Mouse (Mus musculus) skeletal muscle tissue, adult 2 months (tissue): ENCODE results near the gene Akr1d1.

Experiments
- DNase-seq: peaks from one replicate; pipeline ENCODE4 v3.0.0-alpha.2; 2012; ENCODE audit warnings: low read depth, low spot score

Akr1d1 gene

DNA sequence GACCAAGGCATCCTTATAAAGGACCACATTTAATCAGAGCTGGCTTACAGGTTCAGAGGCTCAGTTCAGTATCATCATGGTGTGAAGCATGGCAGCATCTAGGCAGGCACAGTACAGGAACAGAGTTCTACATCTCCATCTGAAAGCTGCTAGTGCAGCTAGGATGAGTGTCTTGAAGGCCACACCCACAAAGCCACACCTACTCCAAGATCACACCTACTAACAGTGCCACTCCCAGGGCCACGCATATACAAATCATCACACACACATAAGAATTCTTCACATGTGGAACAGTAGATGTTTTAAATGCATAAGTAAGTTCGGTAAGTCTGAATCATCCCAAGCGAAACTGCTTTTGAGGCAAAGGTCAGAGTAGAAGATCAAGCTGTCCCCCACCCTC lies 33.9 kb downstream of the Akr1d1 start:
- no peak for DNase-seq

GRCm38 (mm10) chr6:37567363-37567762 lies 37.4 kb downstream of the Akr1d1 start:
- no peak for DNase-seq

- no peak for DNase-seq
Measured at GRCm38 (mm10) chr6:37571939-37572338, 42.0 kb downstream of the Akr1d1 start.

GRCm38 (mm10) chr6:37572935-37573334 lies 43.0 kb downstream of the Akr1d1 start:
- DNase-seq = no peak

DNA sequence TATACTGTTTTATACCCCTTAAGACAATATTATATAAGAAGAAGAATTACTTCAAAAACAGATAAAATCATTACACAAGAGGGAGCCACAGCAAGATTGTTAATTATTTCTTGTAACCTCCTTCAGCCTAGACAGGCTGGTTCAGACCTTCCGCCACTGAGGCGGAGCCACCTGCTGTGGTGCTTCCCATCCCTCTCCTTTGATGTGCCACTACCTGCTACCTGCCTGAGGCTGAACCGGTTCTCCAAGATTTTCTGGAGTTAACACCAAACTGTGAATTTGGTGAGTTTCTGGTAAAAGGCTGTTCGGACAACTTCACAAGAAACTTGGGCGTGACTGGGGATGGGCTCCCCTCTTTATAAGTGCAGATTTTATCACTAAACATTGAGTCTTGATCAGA lies 50.5 kb downstream of the Akr1d1 start:
- no peak for DNase-seq

DNA sequence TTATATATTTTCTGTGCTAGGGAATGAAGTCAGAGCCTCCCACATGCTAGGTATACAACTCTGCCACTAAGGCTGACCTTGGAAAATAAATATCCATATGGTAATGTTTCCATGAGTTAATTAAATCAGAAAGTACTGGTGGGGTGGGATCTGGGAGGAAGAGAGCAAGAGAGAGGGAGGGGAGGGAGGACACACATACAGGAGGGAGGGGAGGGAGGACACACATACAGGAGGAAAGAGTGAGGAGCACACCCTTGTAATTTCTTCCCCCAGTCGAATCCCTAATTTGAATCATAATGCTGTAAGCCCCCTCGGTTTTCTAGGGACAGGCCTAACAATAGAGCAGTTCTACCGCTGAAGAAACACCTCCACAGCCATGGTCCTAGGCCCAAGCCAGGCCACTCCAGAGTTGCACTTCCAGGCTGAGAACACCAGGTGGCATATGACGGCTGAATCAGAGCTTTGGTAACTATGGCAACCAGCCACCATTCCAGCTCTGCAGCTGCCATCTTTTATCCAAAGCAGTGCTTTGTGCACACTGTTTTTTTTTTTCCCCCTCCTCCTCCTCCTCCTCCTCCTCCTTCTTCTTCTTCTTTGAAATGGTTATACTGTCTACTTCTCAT lies 59.5 kb downstream of the Akr1d1 start:
- DNase-seq = peak; percentile 68

DNA sequence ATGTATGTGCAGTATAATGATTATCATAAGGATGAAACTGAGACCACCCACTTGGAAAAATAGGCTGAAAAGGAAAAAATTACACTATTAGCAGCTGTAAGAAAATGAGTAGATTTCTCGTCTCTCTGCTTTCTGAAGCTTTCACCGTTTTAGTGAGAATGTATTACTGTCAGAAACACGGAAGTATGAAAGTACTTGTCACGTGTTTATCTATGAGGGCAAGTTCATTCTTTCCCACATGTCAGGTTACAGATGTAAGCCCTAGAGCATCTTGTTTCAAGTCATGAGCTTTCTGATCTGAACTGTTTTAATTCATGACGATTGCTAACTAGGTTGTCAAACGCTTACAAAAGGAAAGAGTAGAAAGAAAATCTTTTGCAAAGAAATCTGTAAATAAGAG lies 60.8 kb downstream of the Akr1d1 start:
- DNase-seq = no peak

- peak; percentile 38 for DNase-seq
Measured at GRCm38 (mm10) chr6:37592101-37593032, 62.4 kb downstream of the Akr1d1 start.

DNA sequence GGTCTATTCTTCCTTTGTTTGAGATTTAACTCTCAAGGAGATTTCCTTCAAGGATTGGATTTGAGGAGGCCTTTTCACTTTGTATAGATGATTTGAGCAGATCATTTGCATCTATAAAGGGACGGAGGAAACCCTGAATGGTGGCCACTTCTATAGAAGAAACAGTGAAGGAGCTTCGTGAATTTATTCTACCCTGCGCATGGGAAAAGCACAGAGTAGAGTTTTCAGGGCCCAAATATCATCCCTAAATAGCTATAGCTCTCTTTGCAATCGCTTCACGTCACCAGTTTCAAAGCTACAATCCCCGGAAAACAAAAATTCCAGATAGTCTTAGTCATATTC lies 63.0 kb downstream of the Akr1d1 start:
- DNase-seq = no peak

DNA sequence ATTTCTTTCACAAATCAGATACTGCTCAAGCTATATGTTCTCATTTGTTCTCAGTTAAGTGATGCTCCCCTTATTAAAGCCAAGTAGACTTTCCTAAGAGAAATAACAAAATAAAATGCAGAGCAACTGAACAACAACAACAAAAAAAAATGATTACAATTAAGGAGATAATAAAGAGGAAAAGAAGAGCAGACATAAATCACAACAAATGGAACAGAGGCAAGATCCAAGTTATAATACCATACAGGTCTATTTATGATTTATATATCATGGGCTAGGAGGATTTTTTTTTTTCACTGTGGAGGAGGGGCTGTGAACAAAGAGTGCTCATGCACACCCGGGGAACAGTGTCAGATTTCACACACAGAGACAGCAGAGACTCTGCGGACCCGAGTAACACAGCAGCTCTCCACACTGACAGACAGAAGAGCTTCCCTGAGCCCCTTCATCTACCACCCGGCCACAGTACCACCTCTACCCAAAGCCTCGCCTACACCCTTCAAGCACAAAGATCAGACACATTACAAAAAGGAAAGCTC lies 63.6 kb downstream of the Akr1d1 start:
- no peak for DNase-seq

DNA sequence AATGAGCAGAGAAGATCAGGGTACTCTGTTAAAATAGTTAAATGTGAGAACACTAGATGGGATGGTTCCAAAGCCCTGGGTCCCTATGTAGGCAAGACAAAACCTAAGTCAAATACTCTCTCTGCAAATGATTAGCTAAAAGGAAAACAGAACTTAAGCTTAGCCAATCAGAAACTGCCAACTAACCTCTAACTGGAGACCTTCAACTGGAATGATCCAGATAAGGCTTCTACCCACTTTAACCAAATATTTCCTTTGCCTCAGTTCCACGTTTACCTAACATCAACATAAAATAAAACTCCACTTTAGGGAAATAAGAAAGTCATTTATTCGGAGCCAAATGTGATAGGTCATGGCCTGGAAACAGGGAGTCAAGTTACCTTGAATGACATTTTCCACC lies 67.1 kb downstream of the Akr1d1 start:
- no peak for DNase-seq

- no peak for DNase-seq
Measured at GRCm38 (mm10) chr6:37598033-37598432, 68.1 kb downstream of the Akr1d1 start.

DNA sequence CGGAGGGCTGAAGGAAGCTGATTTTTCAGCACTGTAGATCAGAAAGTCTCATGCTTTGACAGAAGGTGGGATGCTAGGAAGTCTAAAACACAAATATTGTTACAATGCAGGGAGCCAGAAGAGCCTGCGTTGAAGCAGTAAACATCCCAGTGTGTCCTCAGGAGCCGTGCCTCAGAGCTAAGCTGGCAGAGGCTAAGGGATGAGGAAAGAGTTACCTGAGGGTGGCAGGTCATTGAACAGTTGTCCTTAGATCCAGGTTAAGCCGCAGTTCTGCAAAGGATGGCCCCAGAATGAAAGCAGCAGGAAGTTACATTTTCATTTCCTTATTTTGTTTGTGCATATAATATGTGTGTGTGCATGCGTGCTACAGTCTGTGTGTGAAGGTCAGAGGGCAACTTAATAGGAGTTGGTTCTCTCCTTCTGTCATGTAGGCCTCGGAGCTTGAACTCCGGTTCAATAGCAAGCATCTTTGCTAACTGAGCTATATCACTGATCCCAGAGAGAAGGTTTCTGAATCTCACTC lies 71.1 kb downstream of the Akr1d1 start:
- DNase-seq = no peak

GRCm38 (mm10) chr6:37602857-37603765 lies 73.1 kb downstream of the Akr1d1 start:
- no peak for DNase-seq

DNA sequence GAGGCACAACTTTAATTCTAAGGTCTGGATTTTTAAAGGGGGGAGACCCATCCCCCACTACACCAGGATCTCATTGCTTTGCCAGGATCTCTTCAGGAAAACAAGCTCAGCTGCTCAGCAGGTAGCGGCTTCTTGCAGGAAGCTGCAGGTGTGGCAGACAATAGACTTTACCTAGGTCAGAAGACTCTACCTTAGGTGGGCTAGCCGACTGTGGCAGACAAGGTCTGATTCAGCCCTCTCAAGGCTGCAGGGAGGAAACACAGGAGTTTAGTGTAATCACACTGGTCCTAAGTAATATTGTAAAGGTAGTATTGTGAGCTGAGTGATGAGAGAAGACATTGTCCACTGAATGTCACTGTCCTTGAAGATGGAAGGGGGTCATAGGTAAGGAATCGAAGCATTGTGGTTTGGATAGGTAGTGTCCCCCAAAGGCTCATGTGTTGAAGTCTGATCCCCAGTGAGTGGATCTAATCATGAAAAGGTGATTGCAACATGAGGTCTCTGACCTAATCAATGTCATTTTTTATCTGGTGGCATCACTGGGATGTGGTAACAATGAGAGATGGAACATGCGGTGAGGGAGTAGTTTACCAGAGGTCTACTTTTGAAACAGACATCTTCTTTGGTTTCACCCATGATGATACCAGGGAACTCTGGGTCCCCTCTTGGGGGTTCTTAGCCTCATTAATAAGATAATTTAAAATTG lies 74.4 kb downstream of the Akr1d1 start:
- DNase-seq = no peak

DNA sequence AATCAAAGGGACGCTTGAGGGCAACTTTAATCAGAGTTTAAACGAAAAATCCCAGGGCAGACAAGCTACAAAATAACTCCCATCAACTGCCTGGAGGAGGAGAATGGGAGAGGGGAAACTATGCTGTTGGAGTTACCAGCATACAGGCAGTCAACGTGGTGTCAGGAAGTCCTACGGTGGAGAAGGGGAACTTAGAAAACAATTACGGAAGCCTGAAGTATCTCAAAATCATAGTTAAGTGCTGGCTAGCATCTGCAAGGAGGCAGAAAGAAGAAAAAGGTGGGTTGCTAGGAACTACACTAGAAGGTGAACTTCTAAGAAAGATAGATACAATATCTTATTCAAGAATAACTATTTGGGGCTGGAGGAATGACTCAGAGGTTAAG lies 74.9 kb downstream of the Akr1d1 start:
- DNase-seq = no peak

GRCm38 (mm10) chr6:37607511-37608289 lies 77.7 kb downstream of the Akr1d1 start:
- no peak for DNase-seq

- no peak for DNase-seq
Measured at GRCm38 (mm10) chr6:37612603-37613284, 82.8 kb downstream of the Akr1d1 start.

- DNase-seq = no peak
Measured at GRCm38 (mm10) chr6:37615490-37615889, 85.5 kb downstream of the Akr1d1 start.

GRCm38 (mm10) chr6:37616136-37616535 lies 86.2 kb downstream of the Akr1d1 start:
- no peak for DNase-seq
